Mouse (Mus musculus) forebrain, embryonic 15.5 days (tissue): ENCODE data around the gene Mtif3. TPM values are rescaled to one million over a fixed set of nuclear protein-coding genes. Genes with fewer than 3 reads are reported as not detected.

Experiments used
- ATAC-seq: fragments of 200-750 bp; cut with Nextera tagmentation; replicated peaks from 2 replicates; pipeline ENCODE4 v1.8.0; 2017; ENCODE audit warnings: mild to moderate bottlenecking, moderate TSS enrichment, moderate library complexity
- H3K27ac ChIP-seq: fragments of 300-500 bp; sonication (generic); replicated peaks from 2 replicates; pipeline ENCODE4 v1.5.1; 2015; ENCODE audit warnings: mild to moderate bottlenecking, inconsistent platforms
- H3K27me3 ChIP-seq: fragments of 300-500 bp; sonication (generic); 2 replicates; pipeline ENCODE4 v1.6.1; 2015; ENCODE audit warnings: inconsistent platforms
- H3K36me3 ChIP-seq: fragments of 300-500 bp; sonication (generic); 2 replicates; pipeline ENCODE4 v1.6.1; 2015; ENCODE audit warnings: mild to moderate bottlenecking, inconsistent platforms
- H3K4me1 ChIP-seq: fragments of 300-500 bp; sonication (generic); 2 replicates; pipeline ENCODE4 v1.6.1; 2015; ENCODE audit warnings: inconsistent platforms
- H3K4me2 ChIP-seq: fragments of 300-500 bp; sonication (generic); replicated peaks from 2 replicates; pipeline ENCODE4 v1.6.1; 2015; ENCODE audit warnings: mild to moderate bottlenecking, inconsistent platforms
- H3K4me3 ChIP-seq: fragments of 300-500 bp; sonication (generic); 2 replicates; pipeline ENCODE4 v1.5.1; 2015; ENCODE audit warnings: mild to moderate bottlenecking, inconsistent platforms
- H3K9ac ChIP-seq: fragments of 300-500 bp; sonication (generic); replicated peaks from 2 replicates; pipeline ENCODE4 v1.6.1; 2015; ENCODE audit warnings: mild to moderate bottlenecking, inconsistent platforms
- H3K9me3 ChIP-seq: fragments of 300-500 bp; sonication (generic); 2 replicates; pipeline ENCODE4 v1.6.1; 2016; ENCODE audit warnings: inconsistent platforms
- WGBS: fragments of 180-500 bp; shearing (Covaris S2); methylation state at CpG from one replicate; pipeline ENCODE4 v1.1.7; 2015; ENCODE audit warnings: mixed read lengths; 5-methylcytosine and 5-hydroxymethylcytosine counted together
- polyA plus RNA-seq: library from polyadenylated mRNA; unstranded; fragments of >200 nt; fragmentation: Nextera tagmentation; extraction: Ambion mirVana; gene quantifications from 2 replicates; pipeline ENCODE4 v1.2.1, GENCODE M21; 2015

Gene Mtif3
- polyA plus RNA-seq, 1 experiment from 2014 or later, result 28.7 TPM

DNA sequence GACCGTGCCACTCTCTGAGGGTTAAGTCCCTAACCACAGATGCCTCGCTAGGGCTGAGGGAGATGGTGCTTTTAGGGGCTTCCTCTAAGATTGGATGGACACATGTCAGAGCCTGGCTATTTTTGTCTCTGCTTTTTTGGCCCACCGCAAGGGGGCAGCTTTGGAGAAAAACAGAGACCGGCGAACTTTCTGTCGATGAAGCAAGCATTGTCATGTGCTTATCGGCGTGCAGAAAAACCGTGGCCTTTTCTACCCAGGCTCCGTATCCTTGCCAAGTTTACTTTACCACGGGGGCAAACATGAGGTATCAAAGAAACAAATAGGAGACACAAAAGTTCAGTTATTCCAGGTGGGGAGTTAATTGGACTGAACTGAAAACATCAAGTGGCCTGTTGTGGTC lies 55.0 kb downstream of the Mtif3 start:
- H3K4me3 ChIP-seq, result no peak overlapping the region
- WGBS, result 48% methylated on average over 11 of the region's 11 CpGs

DNA sequence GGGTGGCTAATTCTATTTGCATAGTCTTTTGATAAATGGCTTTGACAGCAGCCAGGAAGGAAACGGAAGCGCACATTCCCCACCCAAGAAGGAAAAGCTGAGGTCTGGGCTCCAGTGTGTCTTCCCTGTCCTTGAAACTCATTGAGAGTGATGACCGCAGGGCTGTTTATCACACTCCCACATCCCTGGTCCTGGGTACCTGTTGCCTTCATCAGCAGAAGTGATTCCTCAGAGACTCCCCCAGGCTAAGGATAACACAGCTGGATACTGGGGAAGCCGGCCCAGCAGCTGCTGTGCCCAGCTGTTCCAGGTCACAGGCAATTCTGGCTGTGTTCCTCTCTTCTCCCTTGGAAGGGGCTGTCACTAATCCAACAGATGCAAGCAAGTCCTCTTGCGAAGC lies 56.1 kb downstream of the Mtif3 start:
- H3K4me3 ChIP-seq, result no peak overlapping the region
- H3K4me2 ChIP-seq, result no peak overlapping the region
- H3K4me1 ChIP-seq, result no peaks in the 10 kb centered on the region
- H3K27me3 ChIP-seq, result peaks cover 11% of the 10 kb centered on the region
- H3K27ac ChIP-seq, result no peak overlapping the region
- H3K9me3 ChIP-seq, result no peaks in the 10 kb centered on the region
- H3K9ac ChIP-seq, result no peak overlapping the region
- no peaks in the 10 kb centered on the region for H3K36me3 ChIP-seq
- no peak for ATAC-seq
- 65% methylated on average over 5 of the region's 5 CpGs for WGBS

More for the DNA sequence above, 55.0 kb downstream of the Mtif3 start:
- Histone ChIP-seq H3K36me3 (no peaks in the 10 kb centered on the region), H3K27ac (no peak overlapping the region), H3K4me2 (no peak overlapping the region), H3K27me3 (peaks cover 11% of the 10 kb centered on the region), H3K9ac (no peak overlapping the region), H3K9me3 (no peaks in the 10 kb centered on the region), H3K4me1 (no peaks in the 10 kb centered on the region)
- ATAC-seq, result no peak

DNA sequence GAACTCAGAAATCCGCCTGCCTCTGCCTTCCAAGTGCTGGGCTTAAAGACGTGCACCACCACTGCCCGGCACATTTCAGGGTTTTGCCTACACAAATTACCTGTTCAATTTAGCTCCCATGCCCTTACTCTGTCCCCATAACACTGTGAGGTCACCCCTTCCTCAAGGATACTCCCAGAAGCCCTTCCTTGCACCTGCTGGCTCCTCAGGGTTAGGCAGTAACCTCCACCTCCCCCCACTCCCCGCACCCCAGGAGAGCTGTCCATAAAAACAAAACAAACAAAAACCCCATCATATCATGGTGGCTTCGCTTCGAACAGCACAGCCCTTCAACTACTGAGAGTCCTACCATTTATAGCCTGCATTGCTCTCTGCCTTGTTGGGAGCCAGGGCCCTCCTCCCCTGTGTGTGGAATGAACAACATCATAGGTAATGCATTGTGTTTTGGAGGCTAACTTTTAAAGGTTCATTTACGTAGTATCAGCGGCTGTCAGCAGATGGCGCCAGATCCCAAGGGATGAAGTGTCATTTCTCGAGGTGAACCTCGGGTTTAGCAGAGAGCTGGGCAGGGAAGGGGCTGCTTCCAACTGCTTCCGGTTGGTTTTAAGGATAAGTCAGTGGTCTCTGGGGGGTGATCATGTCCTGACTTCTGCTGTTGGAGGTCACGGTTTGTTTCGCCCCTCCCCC lies 58.0 kb downstream of the Mtif3 start:
- ATAC-seq, result peak; percentile 55; the same call in 1 of the 2 replicates
- H3K27me3 ChIP-seq, result peaks cover 11% of the 10 kb centered on the region
- H3K27ac ChIP-seq, result no peak overlapping the region
- H3K4me3 ChIP-seq, result peak overlapping the region; percentile 12; the same call in 1 of the 2 replicates
- no peaks in the 10 kb centered on the region for H3K4me1 ChIP-seq
- H3K4me2 ChIP-seq, result peak overlapping the region; percentile 16; the same call in 1 of the 2 replicates
- H3K36me3 ChIP-seq, result no peaks in the 10 kb centered on the region
- 27% methylated on average over 14 of the region's 14 CpGs for WGBS
- no peaks in the 10 kb centered on the region for H3K9me3 ChIP-seq
- H3K9ac ChIP-seq, result no peak overlapping the region

DNA sequence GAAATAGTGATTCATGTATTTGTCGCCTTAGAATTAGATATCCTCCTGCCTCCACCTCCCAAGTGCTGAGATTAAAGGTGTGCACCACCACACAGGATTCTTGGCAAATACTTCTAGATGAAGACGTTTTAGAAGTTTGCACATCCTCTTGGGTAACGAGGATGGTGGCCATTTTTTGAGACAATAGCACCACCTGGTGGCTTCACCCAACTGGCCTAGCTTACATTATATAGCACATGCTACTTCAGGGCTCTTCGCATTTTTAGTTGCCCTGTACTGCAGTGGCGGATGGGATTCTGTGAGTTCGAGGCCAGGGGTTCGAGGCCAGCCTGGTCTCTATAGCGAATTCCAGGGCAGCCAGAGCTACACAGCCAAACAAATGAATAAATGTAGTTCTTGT lies 59.2 kb downstream of the Mtif3 start:
- Histone ChIP-seq H3K9me3 (no peaks in the 10 kb centered on the region), H3K27ac (no peak overlapping the region), H3K4me3 (no peak overlapping the region), H3K4me1 (no peaks in the 10 kb centered on the region), H3K4me2 (no peak overlapping the region), H3K9ac (no peak overlapping the region), H3K36me3 (no peaks in the 10 kb centered on the region), H3K27me3 (peaks cover 8% of the 10 kb centered on the region)
- peak; percentile 60; the same call in 1 of the 2 replicates for ATAC-seq
- 36% methylated on average over 8 of the region's 8 CpGs for WGBS

Other genes with a start within 250 kb of the Mtif3 start
- gene Usp12, start 168.8 kb downstream of the Mtif3 start, polyA plus RNA-seq, result 14.9 and 16.5 TPM in 2 replicates
- 358 and 359 TPM in 2 replicates for gene Rpl21, start 130.9 kb downstream of the Mtif3 start, polyA plus RNA-seq
- 11.9 and 13.4 TPM in 2 replicates for gene Rasl11a, start 118.7 kb downstream of the Mtif3 start, polyA plus RNA-seq
- gene Gtf3a, start 15.1 kb downstream of the Mtif3 start, polyA plus RNA-seq, result 123 and 124 TPM in 2 replicates
- gene Lnx2, start 112.8 kb upstream of the Mtif3 start, polyA plus RNA-seq, result 9.9 and 10.8 TPM in 2 replicates
- 114 TPM in 2 replicates for gene Polr1d, start 113.2 kb upstream of the Mtif3 start, polyA plus RNA-seq
- gene Gsx1, start 224.9 kb upstream of the Mtif3 start, polyA plus RNA-seq, result 2.1 and 3.3 TPM in 2 replicates